Mouse (Mus musculus) granulocyte monocyte progenitor cell, adult 5-6 weeks (primary cell): ENCODE measurements around the gene Mgat4e. TPM values are rescaled to one million over a fixed set of nuclear protein-coding genes. Genes with fewer than 3 reads are reported as not detected.

Source experiments
- ATAC-seq: replicated peaks from 2 replicates; pipeline ENCODE4 v1.8.0; 2016; ENCODE audit warnings: mild to moderate bottlenecking, moderate TSS enrichment, inconsistent platforms; ENCODE audit not compliant: poor library complexity, severe bottlenecking
- total RNA-seq, 2 experiments: library from RNA; stranded (forward) in 1 of 2; stranded (reverse) in 1 of 2; fragments of 200-712, 200-1000 nt in 1 of 2; fragments of >200 nt in 1 of 2; fragmentation: Nextera tagmentation in 1 of 2; gene quantifications; 2 replicates each; pipeline ENCODE4 v1.2.3; 2014 to 2017

The Mgat4e gene
- total RNA-seq, 2 experiments from 2014 or later, result 0.10 TPM; not detected in 1

DNA sequence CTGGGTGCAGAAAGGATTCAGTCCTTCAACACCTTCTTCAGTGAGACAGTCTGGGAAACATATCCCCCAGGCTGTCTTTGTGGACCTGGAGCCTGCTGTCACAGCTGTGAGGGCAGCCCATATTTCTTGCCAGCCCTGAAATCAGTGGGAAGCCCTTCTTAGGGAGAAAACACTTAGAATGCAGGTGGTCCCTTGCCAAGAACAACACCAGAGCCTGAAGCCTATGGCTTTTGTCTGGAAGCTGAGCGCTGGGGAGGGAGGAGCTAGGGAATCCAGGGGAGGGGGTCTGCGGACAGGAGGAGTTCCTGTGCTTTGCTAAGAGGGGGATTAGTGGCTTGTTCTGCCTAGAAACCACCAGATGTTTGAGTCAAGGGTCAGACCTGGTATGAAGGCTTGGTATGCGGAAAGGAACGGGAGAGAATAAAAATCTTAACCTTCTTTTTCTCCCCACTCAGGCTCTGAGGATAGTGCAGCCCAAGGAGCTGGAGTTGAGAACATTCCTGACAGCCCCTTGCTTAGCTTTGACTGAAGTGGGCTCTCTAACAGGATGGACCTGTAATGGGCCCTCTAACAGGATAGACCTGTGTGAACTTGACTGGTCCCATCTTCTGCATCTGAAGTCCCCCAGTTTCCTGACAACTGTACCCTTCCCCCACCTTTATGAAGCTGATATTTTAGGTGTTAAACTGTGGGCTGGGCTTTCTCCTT, 32.8 kb downstream of the Mgat4e start:
- no peak for ATAC-seq

- ATAC-seq, result no peak
These were observed 33.6 kb downstream of the Mgat4e start for GRCm38 (mm10) chr1:134515891-134516290.

- peak; percentile 22; the same call in 1 of the 2 replicates for ATAC-seq
These were observed 35.4 kb downstream of the Mgat4e start for GRCm38 (mm10) chr1:134513876-134514590.

DNA sequence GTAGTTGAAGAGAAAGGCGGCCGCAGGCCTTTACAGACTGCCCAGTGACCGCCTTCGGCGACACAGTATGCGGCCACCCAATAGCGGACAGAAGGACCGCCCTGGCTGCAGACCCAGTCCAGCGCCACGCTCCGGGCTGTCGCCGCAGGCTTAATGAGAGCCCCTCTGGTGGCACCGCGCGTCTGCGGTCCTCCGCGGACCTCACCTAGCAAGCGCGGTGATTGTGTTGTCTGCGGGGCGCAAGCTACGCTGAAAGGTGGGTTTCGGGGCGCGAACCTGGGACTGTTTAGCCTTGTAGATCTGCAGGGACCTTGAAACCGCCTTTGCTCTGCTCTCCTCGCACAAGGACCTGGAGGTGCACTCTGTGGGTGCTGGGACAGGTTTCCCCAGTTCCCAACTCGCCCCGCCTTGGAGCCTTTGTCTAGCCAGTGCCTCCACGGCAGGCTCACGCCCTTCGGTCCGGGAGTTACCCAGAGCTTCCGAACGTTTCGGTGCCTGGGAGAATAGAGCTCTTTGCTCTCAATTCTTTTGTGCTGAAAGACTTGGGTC, 36.1 kb downstream of the Mgat4e start:
- peak; percentile 59 for ATAC-seq

GRCm38 (mm10) chr1:134512584-134512983, 36.9 kb downstream of the Mgat4e start:
- no peak for ATAC-seq

DNA sequence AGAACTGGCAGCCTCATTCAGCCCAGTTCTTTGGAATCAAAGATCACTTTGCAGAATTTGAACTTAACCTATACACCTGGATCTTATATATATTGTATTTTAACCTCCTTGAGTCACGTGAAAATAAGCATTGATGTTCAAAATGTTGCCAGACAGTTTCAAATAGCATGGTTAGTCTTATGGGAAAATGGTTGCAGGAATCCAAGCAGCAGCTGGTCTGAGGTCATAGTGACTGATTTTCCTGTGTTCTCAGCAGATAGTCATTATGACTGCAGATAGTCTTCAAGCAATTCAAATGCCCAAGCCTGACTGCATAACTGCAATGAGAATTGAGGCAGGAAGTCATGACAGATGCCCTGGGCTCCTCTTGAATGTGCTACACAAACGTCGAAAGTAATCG, 37.3 kb downstream of the Mgat4e start:
- no peak for ATAC-seq

DNA sequence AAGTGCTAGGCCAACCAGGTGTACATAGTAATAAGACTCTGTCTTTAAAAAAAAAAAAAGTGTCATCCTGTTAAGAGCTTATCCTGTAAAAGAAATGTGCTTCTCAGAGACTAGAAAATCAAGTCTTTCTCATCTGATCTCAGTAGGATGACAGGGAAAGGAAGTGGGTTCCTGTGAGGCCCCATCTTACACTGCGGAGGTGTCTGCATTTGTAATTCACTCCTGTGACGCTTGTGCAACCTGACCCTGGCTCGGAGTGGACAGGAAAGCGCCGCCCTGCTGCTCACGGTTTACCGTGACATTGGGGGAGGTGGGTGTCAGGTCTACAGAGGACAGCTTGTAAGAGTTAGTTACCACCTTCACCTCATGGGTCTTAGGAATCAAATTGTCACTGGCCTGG, 39.5 kb downstream of the Mgat4e start:
- ATAC-seq, result peak; percentile 74

- no peak for ATAC-seq
These were observed 43.3 kb downstream of the Mgat4e start for GRCm38 (mm10) chr1:134506201-134506600.

GRCm38 (mm10) chr1:134500916-134501315, 48.6 kb downstream of the Mgat4e start:
- ATAC-seq, result no peak

DNA sequence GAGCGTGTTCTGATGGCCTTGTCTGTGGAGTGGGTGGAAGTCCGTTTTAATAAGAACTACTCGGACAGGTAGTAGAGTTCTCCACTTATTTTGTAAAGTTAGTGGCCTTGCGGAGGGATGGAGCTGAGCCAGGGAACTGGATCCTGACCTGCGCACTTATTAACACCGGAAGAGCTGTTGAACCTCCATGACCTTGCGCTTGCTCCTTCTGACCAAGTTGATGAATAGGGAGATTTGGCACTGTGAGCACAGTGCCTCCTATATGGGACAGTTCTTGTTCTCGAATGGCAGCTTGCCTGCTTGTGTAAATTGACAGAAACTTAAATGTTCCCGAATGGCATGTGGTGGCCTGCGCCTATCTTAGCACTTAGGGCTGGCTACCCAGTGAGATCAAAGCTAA, 53.5 kb downstream of the Mgat4e start:
- no peak for ATAC-seq

- no peak for ATAC-seq
These were observed 54.3 kb downstream of the Mgat4e start for GRCm38 (mm10) chr1:134495216-134495539.

DNA sequence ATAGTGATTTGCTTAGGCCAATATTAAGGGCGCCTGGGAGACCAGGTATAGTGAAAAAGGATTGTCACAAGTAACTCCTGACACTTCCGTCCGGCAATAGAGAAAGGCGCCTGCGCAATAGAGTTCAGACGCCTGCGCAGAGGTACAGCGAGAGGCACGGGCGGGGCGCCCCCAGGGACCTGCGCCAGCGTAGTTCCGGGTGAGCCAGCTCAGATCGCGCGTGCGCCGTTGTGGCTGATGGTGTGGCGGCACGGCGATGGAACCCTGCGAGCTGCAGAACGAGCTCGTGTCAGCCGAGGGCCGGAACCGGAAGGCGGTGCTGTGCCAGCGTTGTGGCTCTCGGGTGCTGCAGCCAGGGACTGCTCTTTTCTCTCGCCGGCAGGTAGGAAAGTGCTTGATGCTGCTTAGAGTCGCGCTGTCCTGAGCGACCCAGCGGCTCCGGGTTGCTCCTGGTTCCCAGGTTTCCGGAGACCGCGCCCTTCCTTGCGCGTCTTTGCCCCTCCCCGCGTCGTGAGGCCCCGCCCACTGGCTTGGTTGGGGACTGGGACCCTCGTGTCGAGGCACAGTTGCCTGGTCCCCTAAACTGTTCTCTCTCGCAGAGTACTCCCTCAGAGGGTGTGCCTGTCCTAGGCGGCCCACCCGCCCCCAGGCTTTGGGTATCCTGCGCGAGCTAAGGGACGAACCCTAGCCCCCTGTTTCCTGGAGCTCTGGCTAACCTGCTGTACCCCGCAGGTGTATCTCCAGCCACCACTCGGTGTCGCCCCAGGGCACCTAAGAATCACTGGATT, 54.9 kb downstream of the Mgat4e start, which contains the start of gene Rabif:
TSS of gene Rabif (plus strand) at position 221 of the 788 bp plus-strand sequence.
- peak; percentile 98 for ATAC-seq

DNA sequence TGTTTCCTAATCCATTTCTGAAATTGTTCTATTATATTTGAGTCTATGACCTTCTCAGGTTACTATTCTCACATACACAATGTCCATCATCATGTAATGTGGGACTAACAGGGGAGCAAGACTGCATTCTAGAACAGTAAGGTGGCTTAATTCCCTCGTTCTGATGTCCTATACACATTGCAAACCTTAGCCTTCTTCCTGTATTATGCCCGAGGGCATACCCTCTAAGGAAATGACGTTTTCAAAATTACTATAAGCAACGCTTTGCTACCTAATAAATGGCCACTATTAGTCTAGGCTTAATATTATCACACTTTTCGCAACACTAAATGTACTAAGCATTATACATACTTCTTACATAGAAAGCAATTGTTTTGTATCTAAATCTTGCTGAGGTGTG, 55.5 kb downstream of the Mgat4e start:
- no peak; the same call in 1 of the 2 replicates for ATAC-seq

DNA sequence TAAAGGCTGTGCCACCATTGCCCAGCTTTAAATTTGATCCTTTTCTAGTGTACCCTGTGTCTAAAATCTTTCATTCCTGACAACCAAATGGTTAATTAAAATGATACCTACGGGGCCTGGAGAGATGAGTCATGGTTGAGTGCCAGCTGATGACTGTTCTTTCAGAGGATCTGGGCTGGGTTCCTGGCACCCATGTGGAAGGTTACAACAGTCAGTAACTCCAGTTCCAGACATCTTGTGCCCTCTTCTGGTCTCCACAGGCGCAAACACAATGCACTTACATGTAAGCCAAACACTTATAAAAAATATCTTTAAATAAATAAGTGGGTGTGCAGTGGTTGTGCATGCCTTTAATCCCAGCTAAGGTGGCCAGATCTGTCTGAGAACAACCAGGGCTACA, 56.0 kb downstream of the Mgat4e start:
- no peak for ATAC-seq

DNA sequence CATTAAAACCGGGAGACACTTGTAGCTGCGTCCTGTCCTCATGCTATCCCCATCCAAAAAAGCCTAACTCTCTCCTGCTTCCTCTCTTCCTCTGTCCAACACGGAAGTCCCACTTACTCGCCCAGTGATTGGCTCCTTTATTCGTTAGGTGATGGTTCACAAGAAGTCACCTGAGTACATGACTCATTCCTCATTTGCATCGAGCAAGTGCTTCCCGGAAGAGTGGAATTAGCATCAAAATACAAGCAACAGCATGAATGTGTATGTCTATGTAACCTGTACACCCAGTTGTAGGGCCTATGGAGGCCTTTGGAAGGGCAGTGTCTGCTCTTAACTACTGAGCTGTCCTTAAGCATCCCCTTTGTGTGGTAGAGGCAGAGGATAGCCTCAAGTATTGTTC, 57.2 kb downstream of the Mgat4e start:
- no peak for ATAC-seq

Other genes with a start within 250 kb of the Mgat4e start
- gene Ppfia4, start 216.8 kb downstream of the Mgat4e start, total RNA-seq (2014; fragmentation: Nextera tagmentation), result 6.4 and 12.5 TPM in 2 replicates
- gene Ppfia4, start 216.8 kb downstream of the Mgat4e start, total RNA-seq (2017), result 4.1 and 4.6 TPM in 2 replicates
- 31.8 and 34.3 TPM in 2 replicates for gene Tmem183a, start 187.7 kb downstream of the Mgat4e start, total RNA-seq (2014; fragmentation: Nextera tagmentation)
- gene Tmem183a, start 187.7 kb downstream of the Mgat4e start, total RNA-seq (2017), result 53.6 and 115 TPM in 2 replicates
- not detected in 2 replicates for gene 4933406M09Rik, start 163.7 kb downstream of the Mgat4e start, total RNA-seq (2014; fragmentation: Nextera tagmentation)
- not detected in 2 replicates for gene 4933406M09Rik, start 163.7 kb downstream of the Mgat4e start, total RNA-seq (2017)
- 51.2 and 63.3 TPM in 2 replicates for gene Cyb5r1, start 144.1 kb downstream of the Mgat4e start, total RNA-seq (2014; fragmentation: Nextera tagmentation)
- gene Cyb5r1, start 144.1 kb downstream of the Mgat4e start, total RNA-seq (2017), result 26.0 and 34.6 TPM in 2 replicates
- gene Adipor1, start 134.3 kb downstream of the Mgat4e start, total RNA-seq (2014; fragmentation: Nextera tagmentation), result 62.4 and 63.0 TPM in 2 replicates
- 52.7 and 53.3 TPM in 2 replicates for gene Adipor1, start 134.3 kb downstream of the Mgat4e start, total RNA-seq (2017)
- 7.8 and 9.2 TPM in 2 replicates for gene Klhl12, start 94.2 kb downstream of the Mgat4e start, total RNA-seq (2014; fragmentation: Nextera tagmentation)
- gene Klhl12, start 94.2 kb downstream of the Mgat4e start, total RNA-seq (2017), result 8.7 and 9.5 TPM in 2 replicates
- 14.1 and 18.1 TPM in 2 replicates for gene Rabif, start 55.0 kb downstream of the Mgat4e start, total RNA-seq (2014; fragmentation: Nextera tagmentation)
- 13.3 and 15.0 TPM in 2 replicates for gene Rabif, start 55.0 kb downstream of the Mgat4e start, total RNA-seq (2017)
- gene Kdm5b, start 10.5 kb upstream of the Mgat4e start, total RNA-seq (2014; fragmentation: Nextera tagmentation), result 17.4 and 28.4 TPM in 2 replicates
- gene Kdm5b, start 10.5 kb upstream of the Mgat4e start, total RNA-seq (2017), result 15.0 and 16.8 TPM in 2 replicates
- not detected in 2 replicates for gene Syt2, start 97.0 kb upstream of the Mgat4e start, total RNA-seq (2014; fragmentation: Nextera tagmentation)
- 0.41 TPM in 1 of 2 replicates, not detected in the other for gene Syt2, start 97.0 kb upstream of the Mgat4e start, total RNA-seq (2017)